Comparison of ENCODE assay signal across 21 mouse cellular contexts in the genomic region with DNA sequence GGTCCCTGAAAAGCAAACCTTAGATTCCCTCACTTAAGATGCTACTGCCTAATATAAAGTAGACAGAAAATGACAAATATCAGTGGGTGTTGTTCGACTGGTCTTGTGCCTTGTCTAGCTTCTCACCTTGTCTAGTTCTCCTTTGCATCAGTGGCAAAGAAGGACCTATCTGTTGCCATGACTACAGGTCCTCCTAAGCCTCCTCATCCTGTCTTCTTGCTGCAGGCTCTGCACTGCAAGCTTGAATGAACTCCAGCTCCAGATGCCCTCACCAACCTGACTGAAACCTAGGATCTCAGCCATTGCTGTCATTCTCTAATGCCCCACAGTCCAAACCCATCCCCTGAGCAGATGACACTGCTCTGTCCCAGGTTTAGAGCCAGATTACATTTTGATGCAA. TPM values are rescaled to one million over a fixed set of nuclear protein-coding genes. Genes with fewer than 3 reads are reported as not detected.
"Had no signal": no experiment of that assay in that cellular context is flagged by ENCODE, and none has a peak within 500 bp of the region (broad histone marks: within the 10 kb centered on the region; RNA-seq: fewer than 3 reads in every experiment).

No protein-coding gene starts in this region.

- H3K4me3 ChIP-seq: liver, embryonic 15.5 days; lung, embryonic 15.5 days; megakaryocyte, embryonic 14.5 days; midbrain, embryonic 13.5 days; neural tube, embryonic 12.5 days; stomach, embryonic 15.5 days had no signal

- DNase-seq: liver, postnatal 0 days; lung, adult 2 months; lung, postnatal 14 days; lung, postnatal 36 days; right cerebral cortex, postnatal 14 days; thymus, adult 2 months; thymus, postnatal 14 days; thymus, postnatal 36 days had no signal

- H3K4me1 ChIP-seq: liver, embryonic 15.5 days; megakaryocyte, embryonic 14.5 days; midbrain, embryonic 13.5 days; neural tube, embryonic 12.5 days; stomach, embryonic 15.5 days had no signal

- ATAC-seq: liver, postnatal 0 days; lung, postnatal 0 days; midbrain, embryonic 13.5 days; midbrain, embryonic 16.5 days had no signal

- H3K27me3 ChIP-seq: liver, embryonic 15.5 days; lung, embryonic 15.5 days; midbrain, embryonic 13.5 days; neural tube, embryonic 12.5 days; stomach, embryonic 15.5 days had no signal

- H3K36me3 ChIP-seq: liver, embryonic 15.5 days; lung, embryonic 15.5 days; midbrain, embryonic 13.5 days; neural tube, embryonic 12.5 days; stomach, embryonic 15.5 days had no signal

- H3K9me3 ChIP-seq: liver, embryonic 15.5 days; lung, embryonic 15.5 days; megakaryocyte, embryonic 14.5 days; midbrain, embryonic 13.5 days; neural tube, embryonic 12.5 days; stomach, embryonic 15.5 days had no signal

- H3K27ac ChIP-seq: liver, embryonic 15.5 days; lung, embryonic 15.5 days; macrophage; midbrain, embryonic 13.5 days; neural tube, embryonic 12.5 days; stomach, embryonic 15.5 days; stomach, postnatal 0 days had no signal

- H3K4me2 ChIP-seq: liver, embryonic 15.5 days; lung, embryonic 15.5 days; midbrain, embryonic 11.5 days; midbrain, embryonic 13.5 days; neural tube, embryonic 12.5 days; stomach, embryonic 15.5 days had no signal

- H3K9ac ChIP-seq: liver, embryonic 15.5 days; liver, postnatal 0 days; lung, embryonic 15.5 days; midbrain, embryonic 13.5 days; neural tube, embryonic 12.5 days; stomach, embryonic 15.5 days had no signal

RNA-seq across cellular contexts. Expression of gene Rgs16, which starts 22.2 kb away (rescaled TPM):
- total RNA-seq: megakaryocyte progenitor cell, adult 5-6 weeks; neutrophil, adult 5-6 weeks had no signal
